Mouse (Mus musculus) stomach, embryonic 15.5 days (tissue): Measurements from ENCODE around the gene Prrx1. TPM values are rescaled to one million over a fixed set of nuclear protein-coding genes. Genes with fewer than 3 reads are reported as not detected.

Experiments
- ATAC-seq: fragments of 200-750 bp; cut with Nextera tagmentation; 2 replicates; pipeline ENCODE4 v1.8.0; 2017; ENCODE audit warnings: low read depth, moderate number of reproducible peaks, moderate TSS enrichment; ENCODE audit not compliant: insufficient read depth, low FRiP score
- H3K27ac ChIP-seq: fragments of 300-500 bp; sonication (generic); 2 replicates; pipeline ENCODE4 v1.5.1; 2015; ENCODE audit warnings: mild to moderate bottlenecking, inconsistent platforms
- H3K27me3 ChIP-seq: fragments of 300-500 bp; sonication (generic); replicated peaks from 2 replicates; pipeline ENCODE4 v1.6.1; 2015; ENCODE audit warnings: inconsistent platforms
- H3K36me3 ChIP-seq: fragments of 300-500 bp; sonication (generic); 2 replicates; pipeline ENCODE4 v1.6.1; 2015; ENCODE audit warnings: inconsistent platforms
- H3K4me1 ChIP-seq: fragments of 300-500 bp; sonication (generic); 2 replicates; pipeline ENCODE4 v1.6.1; 2015; ENCODE audit warnings: inconsistent platforms
- H3K4me2 ChIP-seq: fragments of 300-500 bp; sonication (generic); 2 replicates; pipeline ENCODE4 v1.6.1; 2015; ENCODE audit warnings: mild to moderate bottlenecking, inconsistent platforms
- H3K4me3 ChIP-seq: fragments of 300-500 bp; sonication (generic); replicated peaks from 2 replicates; pipeline ENCODE4 v1.5.1; 2015; ENCODE audit warnings: inconsistent platforms
- H3K9ac ChIP-seq: fragments of 300-500 bp; sonication (generic); 2 replicates; pipeline ENCODE4 v1.6.1; 2015; ENCODE audit warnings: inconsistent platforms
- H3K9me3 ChIP-seq: fragments of 300-500 bp; sonication (generic); 2 replicates; pipeline ENCODE4 v1.6.1; 2016; ENCODE audit warnings: inconsistent platforms
- WGBS: fragments of 180-500 bp; shearing (Covaris S2); methylation state at CpG from one replicate; pipeline ENCODE4 v1.1.7; 2015; 5-methylcytosine and 5-hydroxymethylcytosine counted together
- polyA plus RNA-seq: library from polyadenylated mRNA; unstranded; fragments of >200 nt; fragmentation: Nextera tagmentation; extraction: Ambion mirVana; gene quantifications from 2 replicates; pipeline ENCODE4 v1.2.1, GENCODE M21; 2015

Prrx1 gene
- polyA plus RNA-seq, 1 experiment from 2014 or later: 6.4 TPM

GRCm38 (mm10) chr1:163310023-163310754 is 3.3 kb downstream of the Prrx1 start:
- H3K27me3 ChIP-seq: peaks cover 49% of the 10 kb centered on the region
- no peak overlapping the region for H3K4me3 ChIP-seq
- no peaks in the 10 kb centered on the region for H3K36me3 ChIP-seq
- H3K27ac ChIP-seq: no peak overlapping the region
- H3K9me3 ChIP-seq: no peaks in the 10 kb centered on the region
- H3K9ac ChIP-seq: no peak overlapping the region
- H3K4me2 ChIP-seq: no peak overlapping the region
- 33% methylated on average over 8 of the region's 8 CpGs for WGBS
- H3K4me1 ChIP-seq: peaks cover 22% of the 10 kb centered on the region
- ATAC-seq: no peak

- H3K4me3 ChIP-seq: no peak overlapping the region
- ATAC-seq: no peak
- peaks cover 16% of the 10 kb centered on the region for H3K4me1 ChIP-seq
- no peak overlapping the region; the same call in 1 of the 2 replicates for H3K4me2 ChIP-seq
- peaks cover 43% of the 10 kb centered on the region for H3K27me3 ChIP-seq
- no peak overlapping the region for H3K9ac ChIP-seq
- H3K36me3 ChIP-seq: no peaks in the 10 kb centered on the region
- H3K27ac ChIP-seq: no peak overlapping the region
- H3K9me3 ChIP-seq: no peaks in the 10 kb centered on the region
- 32% methylated on average over 2 of the region's 2 CpGs for WGBS
Observed at GRCm38 (mm10) chr1:163309466-163309865, 4.0 kb downstream of the Prrx1 start.

GRCm38 (mm10) chr1:163308631-163309030 is 4.9 kb downstream of the Prrx1 start:
- H3K4me1 ChIP-seq: peaks cover 16% of the 10 kb centered on the region
- H3K4me3 ChIP-seq: no peak overlapping the region
- no peaks in the 10 kb centered on the region for H3K9me3 ChIP-seq
- ATAC-seq: no peak
- 14% methylated on average over 24 of the region's 24 CpGs for WGBS
- H3K4me2 ChIP-seq: peak overlapping the region; percentile 21
- no peak overlapping the region for H3K27ac ChIP-seq
- H3K36me3 ChIP-seq: no peaks in the 10 kb centered on the region
- H3K27me3 ChIP-seq: peaks cover 43% of the 10 kb centered on the region
- H3K9ac ChIP-seq: no peak overlapping the region

GRCm38 (mm10) chr1:163307706-163308105 is 5.8 kb downstream of the Prrx1 start:
- 47% methylated on average over 11 of the region's 11 CpGs for WGBS
- H3K9me3 ChIP-seq: no peaks in the 10 kb centered on the region
- no peak overlapping the region for H3K27ac ChIP-seq
- H3K4me3 ChIP-seq: no peak overlapping the region
- no peak overlapping the region for H3K4me2 ChIP-seq
- no peak overlapping the region for H3K9ac ChIP-seq
- H3K4me1 ChIP-seq: peaks cover 13% of the 10 kb centered on the region
- H3K27me3 ChIP-seq: peaks cover 43% of the 10 kb centered on the region
- no peak for ATAC-seq
- no peaks in the 10 kb centered on the region for H3K36me3 ChIP-seq

GRCm38 (mm10) chr1:163305956-163306355 is 7.6 kb downstream of the Prrx1 start:
- no peak overlapping the region for H3K4me2 ChIP-seq
- H3K27me3 ChIP-seq: peaks cover 29% of the 10 kb centered on the region
- no peak for ATAC-seq
- no peaks in the 10 kb centered on the region for H3K36me3 ChIP-seq
- 49% methylated on average over 1 of the region's 1 CpGs for WGBS
- H3K9me3 ChIP-seq: no peaks in the 10 kb centered on the region
- H3K27ac ChIP-seq: no peak overlapping the region
- no peak overlapping the region for H3K9ac ChIP-seq
- 0 out of 2 replicates have a peak, but pooled peaks cover 3% of the 10 kb centered on the region for H3K4me1 ChIP-seq
- H3K4me3 ChIP-seq: no peak overlapping the region

GRCm38 (mm10) chr1:163304837-163305236 is 8.7 kb downstream of the Prrx1 start:
- H3K27me3 ChIP-seq: peaks cover 27% of the 10 kb centered on the region
- H3K4me1 ChIP-seq: 0 out of 2 replicates have a peak, but pooled peaks cover 3% of the 10 kb centered on the region
- no peaks in the 10 kb centered on the region for H3K36me3 ChIP-seq
- H3K9me3 ChIP-seq: no peaks in the 10 kb centered on the region
- WGBS: 89% methylated on average over 3 of the region's 3 CpGs
- H3K9ac ChIP-seq: no peak overlapping the region
- H3K4me3 ChIP-seq: no peak overlapping the region
- H3K4me2 ChIP-seq: no peak overlapping the region
- no peak for ATAC-seq
- H3K27ac ChIP-seq: no peak overlapping the region

- H3K9me3 ChIP-seq: no peaks in the 10 kb centered on the region
- H3K4me3 ChIP-seq: no peak overlapping the region
- H3K36me3 ChIP-seq: no peaks in the 10 kb centered on the region
- no peak overlapping the region for H3K9ac ChIP-seq
- WGBS: 22% methylated on average over 6 of the region's 6 CpGs
- H3K27me3 ChIP-seq: peaks cover 6% of the 10 kb centered on the region; the same call in 1 of the 2 replicates
- no peaks in the 10 kb centered on the region for H3K4me1 ChIP-seq
- ATAC-seq: no peak
- H3K4me2 ChIP-seq: no peak overlapping the region
- no peak overlapping the region for H3K27ac ChIP-seq
Observed at GRCm38 (mm10) chr1:163302292-163302691, 11.2 kb downstream of the Prrx1 start.

- no peak for ATAC-seq
- H3K36me3 ChIP-seq: no peaks in the 10 kb centered on the region
- H3K4me1 ChIP-seq: no peaks in the 10 kb centered on the region
- H3K4me3 ChIP-seq: no peak overlapping the region
- no peak overlapping the region for H3K27ac ChIP-seq
- no peak overlapping the region for H3K4me2 ChIP-seq
- no peak overlapping the region for H3K9ac ChIP-seq
- no peaks in the 10 kb centered on the region for H3K9me3 ChIP-seq
- WGBS: 74% methylated on average over 4 of the region's 4 CpGs
- no peaks in the 10 kb centered on the region for H3K27me3 ChIP-seq
Observed at GRCm38 (mm10) chr1:163293152-163293551, 20.4 kb downstream of the Prrx1 start.

GRCm38 (mm10) chr1:163291925-163292324 is 21.6 kb downstream of the Prrx1 start:
- no peak for ATAC-seq
- WGBS: 80% methylated on average over 2 of the region's 2 CpGs
- H3K4me1 ChIP-seq: no peaks in the 10 kb centered on the region

GRCm38 (mm10) chr1:163289131-163289530 is 24.4 kb downstream of the Prrx1 start:
- WGBS: 76% methylated on average over 7 of the region's 7 CpGs
- no peaks in the 10 kb centered on the region for H3K36me3 ChIP-seq
- H3K27ac ChIP-seq: no peak overlapping the region
- no peaks in the 10 kb centered on the region for H3K27me3 ChIP-seq
- H3K9ac ChIP-seq: no peak overlapping the region
- H3K4me3 ChIP-seq: no peak overlapping the region
- H3K9me3 ChIP-seq: no peaks in the 10 kb centered on the region
- H3K4me1 ChIP-seq: no peaks in the 10 kb centered on the region
- ATAC-seq: peak; percentile 76; the same call in 1 of the 2 replicates
- no peak overlapping the region for H3K4me2 ChIP-seq

More at GRCm38 (mm10) chr1:163291925-163292324, 21.6 kb downstream of the Prrx1 start:
- no peaks in the 10 kb centered on the region for H3K9me3 ChIP-seq
- H3K9ac ChIP-seq: no peak overlapping the region
- no peaks in the 10 kb centered on the region for H3K36me3 ChIP-seq
- H3K27ac ChIP-seq: no peak overlapping the region
- no peak overlapping the region for H3K4me2 ChIP-seq
- H3K27me3 ChIP-seq: no peaks in the 10 kb centered on the region
- H3K4me3 ChIP-seq: no peak overlapping the region

GRCm38 (mm10) chr1:163285539-163285938 is 28.0 kb downstream of the Prrx1 start:
- Histone ChIP-seq H3K9ac (no peak overlapping the region), H3K27me3 (no peaks in the 10 kb centered on the region), H3K27ac (no peak overlapping the region), H3K4me3 (no peak overlapping the region), H3K4me2 (no peak overlapping the region), H3K9me3 (no peaks in the 10 kb centered on the region), H3K4me1 (0 out of 2 replicates have a peak, but pooled peaks cover 4% of the 10 kb centered on the region), H3K36me3 (no peaks in the 10 kb centered on the region)
- WGBS: 28% methylated on average over 1 of the region's 1 CpGs
- ATAC-seq: no peak

- Histone ChIP-seq H3K9ac (no peak overlapping the region), H3K4me2 (no peak overlapping the region), H3K27ac (no peak overlapping the region), H3K4me3 (no peak overlapping the region), H3K9me3 (no peaks in the 10 kb centered on the region), H3K4me1 (0 out of 2 replicates have a peak, but pooled peaks cover 4% of the 10 kb centered on the region), H3K36me3 (no peaks in the 10 kb centered on the region), H3K27me3 (no peaks in the 10 kb centered on the region)
- no peak for ATAC-seq
- WGBS: 27% methylated on average over 3 of the region's 3 CpGs
Observed at GRCm38 (mm10) chr1:163285136-163285535, 28.4 kb downstream of the Prrx1 start.
